Mouse (Mus musculus) cerebellum, postnatal 36 days (tissue): ENCODE results near the gene Rad51c.
"Not testable (repeated sequence)": the region's sequence is repeated elsewhere in the genome, so short reads cannot be mapped to it uniquely, and the experiment has no call there.

Experiments
- DNase-seq, 2 experiments: peaks; one replicate each; pipeline ENCODE4 v3.0.0; 2021 to 2022; ENCODE audit warnings: mixed read lengths in 2 of 2

Gene Rad51c

DNA sequence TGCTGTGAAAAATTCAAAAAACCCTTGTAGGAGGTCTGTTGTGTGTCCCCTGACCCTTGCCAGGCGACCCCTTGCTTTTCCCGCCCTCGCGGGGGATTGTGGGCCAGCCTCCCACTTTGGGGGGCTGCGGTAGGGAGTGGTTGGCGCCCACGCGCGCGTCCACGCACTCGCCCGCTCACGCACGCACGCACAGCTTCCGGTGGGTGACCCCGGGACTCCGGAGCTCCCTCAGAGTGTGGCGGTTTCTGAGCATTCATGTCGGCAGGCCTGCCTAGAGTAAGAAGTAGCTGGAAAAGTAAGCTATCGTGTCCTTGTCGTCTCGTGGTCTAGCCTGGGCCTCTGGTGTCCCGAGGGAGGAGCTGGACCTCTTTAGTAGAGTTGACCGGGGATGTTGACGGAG, at the start of gene Rad51c, which contains the start of gene Tex14:
Rad51c (minus strand) TSS at position 79 of the 400 bp plus-strand sequence.
Tex14 (plus strand) TSS at position 190 of the 400 bp plus-strand sequence.
- peak in 1 of 2 experiments; percentile 36 for DNase-seq

- no peak for DNase-seq
Measured at GRCm38 (mm10) chr11:87454035-87454690, 49.4 kb upstream of the Rad51c start.

DNA sequence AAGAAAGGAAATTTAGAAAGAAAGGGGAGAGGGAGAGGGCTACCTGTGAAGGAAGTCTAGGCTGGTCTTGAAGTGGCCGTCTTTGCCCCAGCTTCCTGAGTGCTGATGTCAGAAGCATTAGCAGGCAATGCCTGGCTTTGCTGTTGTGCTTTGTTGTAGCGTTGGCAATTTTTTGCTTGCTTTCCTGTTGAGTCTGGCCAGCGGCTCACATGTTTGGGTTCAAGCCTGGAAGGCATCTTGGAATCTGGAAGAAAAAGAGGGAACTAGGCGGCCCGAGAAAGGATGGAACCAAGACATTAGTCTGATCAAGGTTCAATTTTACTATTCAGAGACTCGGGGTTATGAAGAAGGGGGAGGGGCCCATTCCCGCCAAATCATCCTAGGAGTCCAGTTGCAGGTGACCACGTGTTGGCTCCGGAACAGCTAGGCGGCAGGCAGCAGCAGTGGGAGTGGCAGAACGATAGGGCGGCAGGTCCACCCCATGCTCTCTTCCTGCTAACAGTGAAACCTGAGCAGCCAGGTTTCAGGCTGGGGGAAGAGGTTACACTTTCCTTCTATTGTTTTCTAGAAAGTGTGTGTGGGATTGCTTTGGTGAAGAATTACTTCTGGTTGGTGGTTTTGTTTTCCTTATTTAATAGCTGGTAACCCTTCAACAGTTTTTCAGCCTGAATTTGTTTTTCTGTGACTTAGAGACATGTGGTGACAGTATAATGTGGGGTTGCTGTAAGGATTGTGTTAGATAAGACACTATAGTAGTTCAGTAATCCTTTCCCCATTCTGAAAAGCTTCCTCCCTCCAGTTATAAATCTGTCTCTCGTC, 48.7 kb upstream of the Rad51c start:
- DNase-seq: no peak

DNA sequence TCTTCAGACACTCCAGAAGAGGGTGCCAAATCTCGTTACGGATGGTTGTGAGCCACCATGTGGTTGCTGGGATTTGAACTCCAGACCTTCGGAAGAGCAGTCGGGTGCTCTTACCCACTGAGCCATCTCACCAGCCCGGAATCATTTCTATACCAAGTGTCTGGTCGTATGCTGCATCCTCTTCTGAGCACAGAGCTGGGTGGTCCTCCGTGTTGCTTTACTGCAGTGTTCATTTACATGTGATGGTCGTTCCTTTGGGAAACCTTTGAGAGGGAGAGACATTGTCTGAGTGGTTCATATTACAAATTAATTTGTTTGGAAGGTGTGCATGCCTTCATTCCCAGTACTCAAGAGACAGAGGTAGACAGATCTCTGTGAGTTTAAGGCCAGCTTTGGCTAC, 48.0 kb upstream of the Rad51c start:
- not testable (repeated sequence) for DNase-seq

GRCm38 (mm10) chr11:87449847-87450246, 45.1 kb upstream of the Rad51c start:
- DNase-seq: not testable (repeated sequence)

DNA sequence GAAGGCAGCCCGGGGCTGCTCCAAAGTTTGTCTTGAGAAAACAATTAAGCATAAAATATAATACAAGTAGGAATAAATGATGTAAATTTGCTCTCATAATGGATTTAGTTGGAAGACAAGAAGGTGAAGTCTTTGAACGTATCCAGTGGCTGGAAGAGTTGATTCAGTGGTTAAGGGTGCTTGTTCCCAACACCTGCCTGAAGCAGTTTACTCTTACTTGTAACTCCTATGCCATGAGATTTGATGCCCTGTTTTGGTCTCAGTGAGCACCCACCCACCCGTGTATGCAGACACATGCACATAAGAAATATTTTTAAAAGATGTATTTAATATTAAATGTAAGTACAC, 44.4 kb upstream of the Rad51c start:
- no peak for DNase-seq

GRCm38 (mm10) chr11:87448476-87449199, 43.9 kb upstream of the Rad51c start:
- DNase-seq: peak; percentile 44 to 48

DNA sequence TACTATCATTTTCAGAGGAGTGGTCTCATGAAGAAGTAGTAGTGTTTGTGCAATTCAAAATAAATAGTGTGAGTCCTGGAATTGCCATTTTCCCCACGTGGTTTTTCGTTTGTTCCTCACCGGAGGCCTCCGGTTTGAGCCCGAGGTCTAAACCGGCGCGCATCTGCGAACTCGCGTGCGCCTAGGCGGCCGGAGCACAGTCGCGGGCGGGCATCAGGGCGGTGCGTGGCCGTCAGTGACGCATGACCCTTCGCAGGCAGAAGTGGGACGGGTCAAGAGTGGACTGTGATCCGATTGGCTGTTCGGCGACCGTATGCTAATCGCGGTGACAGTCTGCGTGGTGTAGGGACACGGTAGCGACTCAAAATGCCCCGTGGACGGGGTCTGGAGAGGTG, 43.3 kb upstream of the Rad51c start:
- peak; percentile 93 to 94 for DNase-seq

DNA sequence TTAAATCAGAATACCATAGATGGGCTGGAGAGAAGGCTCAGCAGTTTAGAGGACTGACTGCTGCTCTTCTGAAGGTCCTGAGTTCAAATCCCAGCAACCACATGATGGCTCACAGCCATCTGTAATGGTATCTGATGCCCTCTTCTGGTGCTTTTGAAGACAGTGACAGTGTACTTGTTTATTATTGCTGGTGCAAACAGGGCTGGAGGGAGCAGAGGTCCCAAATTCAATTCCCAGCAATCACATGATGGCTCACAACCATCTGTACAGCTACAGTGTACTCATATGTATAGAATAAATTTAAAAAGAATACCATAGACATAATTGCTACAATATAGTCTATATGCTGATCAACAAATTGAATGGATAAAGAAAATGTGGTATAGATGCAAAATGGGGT, 42.7 kb upstream of the Rad51c start:
- no peak for DNase-seq

DNA sequence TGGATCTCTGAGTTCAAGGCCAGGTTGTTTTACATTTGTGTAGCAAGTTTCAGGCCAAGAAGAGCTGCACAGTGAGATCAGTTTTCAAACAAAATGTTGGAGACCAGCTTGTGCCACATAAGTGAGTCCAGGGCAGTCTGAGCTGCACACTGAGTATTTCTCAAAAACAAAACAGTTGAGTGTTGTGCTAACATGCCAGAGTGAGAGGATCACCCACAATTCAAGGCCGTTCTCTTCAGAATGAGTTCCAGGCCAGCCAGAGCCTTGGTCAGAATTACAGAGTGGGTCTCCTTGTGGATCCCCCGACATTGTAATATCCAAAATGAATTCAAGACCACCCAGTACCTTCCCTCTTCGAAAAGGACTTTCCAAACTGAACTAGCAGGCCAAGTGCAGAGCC, 41.4 kb upstream of the Rad51c start:
- DNase-seq: no peak

DNA sequence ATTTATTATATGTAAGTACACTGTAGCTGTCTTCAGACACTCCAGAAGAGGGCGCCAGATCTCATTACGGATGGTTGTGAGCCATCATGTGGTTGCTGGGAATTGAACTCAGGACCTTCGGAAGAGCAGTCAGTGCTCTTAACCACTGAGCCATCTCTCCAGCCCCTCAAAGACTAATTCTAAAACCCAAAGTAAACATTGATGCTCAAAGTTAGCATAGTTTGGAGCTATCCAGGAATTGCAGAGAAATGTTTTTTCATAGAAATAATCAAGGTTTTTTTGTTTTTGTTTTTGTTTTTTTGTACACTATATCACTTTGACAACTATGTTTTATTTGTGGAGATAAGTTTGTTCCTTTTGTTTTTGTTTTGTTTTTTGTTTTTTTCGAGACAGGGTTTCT, 40.8 kb upstream of the Rad51c start:
- not testable (repeated sequence) for DNase-seq

DNA sequence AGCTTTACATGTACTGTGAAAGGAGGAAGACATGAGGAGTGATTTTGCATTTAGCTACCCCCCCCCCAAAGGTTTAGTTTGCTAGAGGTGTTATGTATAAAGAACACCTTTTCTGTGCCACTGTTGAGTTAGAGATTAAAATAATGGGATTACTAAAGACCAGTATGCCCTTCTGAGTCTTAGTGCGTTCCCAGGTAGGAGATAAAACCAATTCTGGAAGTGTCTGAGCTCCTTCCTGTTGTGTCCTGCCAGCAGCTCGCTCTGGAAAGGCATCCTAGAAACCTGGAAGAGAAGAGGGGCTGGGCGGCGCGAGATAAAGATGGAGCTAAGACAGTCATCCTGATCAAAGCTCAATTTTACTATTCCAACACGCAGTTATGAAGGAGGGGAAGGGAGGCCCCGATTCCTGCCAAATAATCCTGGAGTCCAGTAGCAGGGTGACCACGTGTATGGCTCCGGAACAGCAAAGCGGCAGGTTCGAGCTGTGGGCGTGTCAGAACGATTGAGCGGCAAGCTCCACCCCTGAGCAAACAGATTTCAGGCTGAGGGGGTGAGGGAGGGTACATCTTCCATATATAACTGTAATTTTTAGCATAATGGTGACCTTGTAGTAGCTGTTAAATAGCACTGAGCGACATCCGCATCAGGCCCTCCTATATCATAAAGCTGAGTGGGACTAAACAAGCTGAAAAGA, 40.1 kb upstream of the Rad51c start:
- no peak for DNase-seq

DNA sequence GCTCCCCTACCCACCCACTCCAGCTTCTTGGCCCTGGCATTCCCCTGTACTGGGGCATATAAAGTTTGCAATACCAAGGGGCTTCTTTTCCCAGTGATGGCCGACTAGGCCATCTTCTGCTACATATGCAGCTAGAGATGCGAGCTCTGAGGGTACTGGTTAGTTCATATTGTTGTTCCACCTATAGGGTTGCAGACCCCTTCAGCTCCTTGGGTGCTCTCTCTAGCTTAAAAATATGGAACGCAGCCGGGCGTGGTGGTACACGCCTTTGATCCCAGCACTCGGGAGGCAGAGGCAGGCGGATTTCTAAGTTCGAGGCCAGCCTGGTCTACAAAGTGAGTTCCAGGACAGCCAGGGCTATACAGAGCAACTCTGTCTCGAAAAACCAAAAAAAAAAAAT, 39.3 kb upstream of the Rad51c start:
- not testable (repeated sequence) for DNase-seq

DNA sequence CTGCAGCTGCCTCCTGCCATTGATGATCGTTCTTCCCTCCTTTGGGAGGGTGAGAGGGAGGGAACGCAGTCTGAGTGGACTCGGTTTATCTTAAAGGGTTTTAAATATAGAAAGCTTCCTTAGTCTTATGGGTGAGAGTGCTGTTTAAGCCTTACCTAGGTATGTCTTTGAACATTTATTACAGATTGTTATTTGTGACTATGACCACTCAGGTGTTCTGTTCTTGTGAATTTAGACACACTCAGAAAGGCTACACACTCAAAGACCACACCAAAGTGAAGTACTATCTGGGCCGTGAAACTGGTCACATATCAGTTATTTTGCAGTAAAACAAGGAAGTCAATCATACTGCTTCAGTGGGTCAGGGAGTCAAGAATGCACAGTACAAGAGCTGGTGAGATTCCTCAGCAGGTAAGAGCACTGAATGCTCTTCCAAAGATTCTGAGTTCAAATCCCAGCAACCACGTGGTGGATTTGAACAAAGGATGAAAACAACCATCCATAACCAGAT, 38.7 kb upstream of the Rad51c start:
- DNase-seq: peak; percentile 41 to 48

DNA sequence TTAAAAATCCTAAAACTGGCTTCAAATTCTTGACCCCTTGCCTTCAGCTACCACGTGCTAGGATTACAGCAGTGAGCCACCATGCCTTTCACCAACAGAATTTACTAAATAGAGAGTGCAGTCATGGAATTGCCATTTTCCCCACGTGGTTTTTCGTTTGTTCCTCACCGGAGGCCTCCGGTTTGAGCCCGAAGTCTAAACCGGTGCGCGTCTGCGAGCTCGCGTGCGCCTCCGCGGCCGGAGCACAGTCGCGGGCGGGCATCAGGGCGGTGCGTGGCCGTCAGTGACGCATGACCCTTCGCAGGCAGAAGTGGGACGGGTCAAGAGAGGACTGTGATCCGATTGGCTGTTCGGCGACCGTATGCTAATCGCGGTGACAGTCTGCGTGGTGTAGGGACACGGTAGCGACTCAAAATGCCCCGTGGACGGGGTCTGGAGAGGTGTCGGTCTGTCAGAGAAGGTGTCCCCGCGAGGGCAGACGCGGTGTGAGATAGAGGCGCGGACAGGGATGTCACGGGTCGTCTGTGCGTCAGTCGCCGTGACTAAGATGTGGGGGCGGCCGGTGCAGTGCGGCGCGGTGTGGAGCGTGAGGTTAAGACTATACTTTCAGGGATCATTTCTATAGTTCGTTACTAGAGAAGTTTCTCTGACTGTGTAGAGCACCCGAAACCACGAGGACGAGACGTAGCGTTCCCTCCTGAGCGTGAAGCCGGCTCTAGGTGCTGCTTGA, 38.1 kb upstream of the Rad51c start:
- DNase-seq: peak; percentile 77 to 78

GRCm38 (mm10) chr11:87439796-87440420, 35.2 kb upstream of the Rad51c start:
- DNase-seq: no peak

- DNase-seq: no peak
Measured at GRCm38 (mm10) chr11:87436326-87437232, 31.8 kb upstream of the Rad51c start.

- DNase-seq: not testable (repeated sequence)
Measured at GRCm38 (mm10) chr11:87435107-87435506, 30.4 kb upstream of the Rad51c start.

DNA sequence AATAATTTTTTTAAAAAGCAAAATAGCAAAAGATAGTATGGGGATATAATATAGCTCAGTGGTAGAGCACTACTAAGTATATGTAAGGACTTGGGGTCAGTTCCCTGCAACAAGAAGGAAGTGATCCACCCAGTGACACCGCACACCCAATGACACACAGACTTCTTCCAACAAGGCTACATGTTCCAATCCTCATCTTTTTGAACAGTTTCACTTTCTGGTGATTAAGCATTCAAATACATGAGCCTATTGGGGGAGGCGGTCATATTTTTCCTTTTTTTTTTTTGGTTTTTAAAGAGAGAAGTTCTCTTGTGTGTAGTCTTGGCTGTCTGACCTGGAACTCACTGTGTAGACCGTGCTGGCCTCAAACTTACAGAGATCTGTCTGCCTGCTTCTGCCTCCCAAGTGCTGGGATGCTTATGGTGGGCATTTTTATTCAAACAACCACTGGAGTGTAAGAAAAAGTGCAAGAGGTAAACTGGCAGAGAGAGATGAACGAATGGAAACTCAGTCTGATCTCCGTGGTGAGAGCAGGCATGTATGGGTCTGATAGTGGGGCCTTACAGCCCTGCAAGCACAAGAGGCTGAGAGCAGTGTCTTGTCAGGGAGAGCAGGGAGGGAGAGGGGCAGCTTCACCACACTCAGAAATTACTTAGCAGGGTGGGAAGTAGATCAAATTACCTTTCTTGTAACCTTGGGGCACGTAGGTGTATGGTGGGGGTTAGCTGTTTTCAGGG, 28.3 kb upstream of the Rad51c start:
- DNase-seq: no peak

- DNase-seq: no peak
Measured at GRCm38 (mm10) chr11:87432447-87432846, 27.7 kb upstream of the Rad51c start.
